Mouse (Mus musculus): ENCODE measurements around the gene Msi1.
"Not testable (repeated sequence)": the region's sequence is repeated elsewhere in the genome, so short reads cannot be mapped to it uniquely, and the experiment has no call there.

Gene Msi1

GRCm38 (mm10) chr5:115490638-115491000 lies 61.2 kb downstream of the Msi1 start:
- DNase-seq, result no peak

GRCm38 (mm10) chr5:115491076-115491475 lies 61.7 kb downstream of the Msi1 start:
- no peak for DNase-seq

- peak in 1 of 2 experiments; percentile 47 for DNase-seq
These were observed 62.4 kb downstream of the Msi1 start for GRCm38 (mm10) chr5:115491771-115492322.

GRCm38 (mm10) chr5:115492711-115493335 lies 63.4 kb downstream of the Msi1 start:
- no peak for DNase-seq

GRCm38 (mm10) chr5:115493441-115493840 lies 64.0 kb downstream of the Msi1 start:
- DNase-seq, result no peak

GRCm38 (mm10) chr5:115495618-115496017 lies 66.2 kb downstream of the Msi1 start:
- not testable (repeated sequence) for DNase-seq

- DNase-seq, result no peak
These were observed 67.6 kb downstream of the Msi1 start for GRCm38 (mm10) chr5:115497033-115497432.

GRCm38 (mm10) chr5:115498307-115499240 lies 69.2 kb downstream of the Msi1 start:
- DNase-seq, result no peak

DNA sequence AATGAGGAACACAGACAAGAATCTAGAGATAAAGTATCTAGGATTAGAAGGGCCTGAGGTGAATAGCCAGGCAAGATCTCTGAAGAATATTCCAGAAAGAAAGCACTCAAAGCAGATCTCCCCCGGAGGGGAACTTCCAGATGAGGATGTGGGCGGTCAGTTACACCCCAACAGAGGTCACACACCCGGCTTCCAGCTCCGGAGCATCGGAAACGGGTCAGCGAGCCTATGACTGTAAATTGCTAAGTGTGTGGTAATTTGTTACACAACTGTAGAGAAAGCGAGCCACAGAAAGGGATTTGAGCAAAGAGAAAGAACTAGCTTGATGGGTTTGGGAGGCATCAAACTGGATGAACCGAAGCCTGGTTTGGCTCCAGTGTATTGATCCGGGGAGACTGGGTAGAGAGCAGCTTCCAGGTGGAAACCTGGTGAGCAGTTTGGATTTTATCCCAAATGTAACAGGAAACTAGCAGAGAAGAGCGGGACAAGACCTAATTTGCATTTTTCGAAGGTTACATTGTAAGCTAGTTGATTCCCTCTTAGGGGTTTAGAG lies 71.1 kb downstream of the Msi1 start:
- no peak for DNase-seq

DNA sequence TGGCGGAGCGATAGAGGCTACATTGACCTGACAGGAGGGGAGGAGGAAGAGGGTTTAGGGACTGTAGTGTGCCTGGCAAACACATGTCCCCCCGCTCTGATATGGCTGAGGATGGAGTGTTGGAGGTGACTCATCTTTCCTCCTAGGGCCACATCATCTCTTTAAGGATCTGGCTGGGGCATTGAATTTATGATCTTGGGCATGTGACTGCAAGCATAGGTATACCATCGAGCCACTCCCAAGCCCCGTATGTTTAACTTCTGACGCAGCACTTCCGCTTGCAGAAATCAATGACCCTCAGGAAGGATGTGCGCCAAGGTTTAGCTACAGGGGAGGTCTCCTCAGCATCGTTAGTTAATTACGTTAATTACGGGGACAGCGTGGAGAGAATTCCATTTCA lies 73.6 kb downstream of the Msi1 start:
- DNase-seq, result no peak

Data from spleen, adult 18-20 months (tissue).